Mouse (Mus musculus) CH12.LX (cell line): ENCODE measurements around the gene Clk4. TPM values are rescaled to one million over a fixed set of nuclear protein-coding genes. Genes with fewer than 3 reads are reported as not detected.
A peak's percentile ranks its signal among the peaks of the same experiment; 100 is the strongest.

ENCODE experiments used
- DNase-seq: peaks from one replicate; pipeline ENCODE4 v3.0.0-alpha.2; 2013; ENCODE audit errors: extremely low read depth
- H3K27ac ChIP-seq: 2 replicates; pipeline ENCODE4 v1.5.1; 2012; ENCODE audit warnings: low read depth, mild to moderate bottlenecking, control low read depth, moderate library complexity; ENCODE audit not compliant: insufficient read depth
- H3K27me3 ChIP-seq: replicated peaks from 2 replicates; pipeline ENCODE3; 2012; ENCODE audit warnings: inconsistent platforms
- H3K36me3 ChIP-seq, 2 experiments: replicated peaks in 1 of 2; 2 replicates each; pipeline versions ENCODE3 to v1.6.1; 2012; ENCODE audit warnings: inconsistent platforms in 1 of 2, low read length in 1 of 2, mild to moderate bottlenecking in 1 of 2, mixed read lengths in 1 of 2, moderate library complexity in 1 of 2; ENCODE audit not compliant: control insufficient read depth in 1 of 2, insufficient read depth in 1 of 2
- H3K4me1 ChIP-seq, 2 experiments: 2 replicates each; pipeline ENCODE4 v1.6.1; 2012; ENCODE audit warnings: inconsistent platforms in 1 of 2, moderate library complexity in 1 of 2; ENCODE audit not compliant: insufficient read depth in 2 of 2, control insufficient read depth in 1 of 2
- H3K4me2 ChIP-seq: 2 replicates; pipeline ENCODE4 v1.6.1; 2012; ENCODE audit warnings: low read depth, mild to moderate bottlenecking, control low read depth; ENCODE audit not compliant: poor library complexity, insufficient read depth, severe bottlenecking
- H3K4me3 ChIP-seq, 3 experiments: fragments of 150-350 bp in 1 of 3; sonication (generic) in 1 of 3; replicated peaks in 1 of 3; 2 replicates each; pipeline versions ENCODE3 to v1.5.1; 2011 to 2012; ENCODE audit warnings: low read depth in 2 of 3, low read length in 2 of 3, mild to moderate bottlenecking in 2 of 3, moderate library complexity in 2 of 3, control low read depth in 1 of 3, improper control_type of control experiment in 1 of 3, inconsistent platforms in 1 of 3, mixed read lengths in 1 of 3; ENCODE audit not compliant: poor library complexity in 1 of 3
- H3K79me2 ChIP-seq: replicated peaks from 2 replicates; pipeline ENCODE4 v1.6.1; 2012; ENCODE audit warnings: mild to moderate bottlenecking, moderate library complexity; ENCODE audit not compliant: control insufficient read depth, poor library complexity, insufficient read depth, severe bottlenecking; ENCODE audit errors: extremely low read depth
- H3K9ac ChIP-seq: 2 replicates; pipeline ENCODE4 v1.6.1; 2012; ENCODE audit warnings: low read depth, mild to moderate bottlenecking, control low read depth, moderate library complexity; ENCODE audit not compliant: insufficient read depth
- H3K9me3 ChIP-seq: replicated peaks from 2 replicates; pipeline ENCODE3; 2012; ENCODE audit warnings: low read length, inconsistent platforms, mixed read lengths
- CHD2 ChIP-seq: IDR thresholded peaks from 2 replicates; pipeline ENCODE4 v1.6.1; 2011; ENCODE audit warnings: low read length, improper control_type of control experiment
- CTCF ChIP-seq, 2 experiments: IDR thresholded peaks in 1 of 2; conservative IDR thresholded peaks in 1 of 2; 2 replicates each; pipeline ENCODE4 v1.5.1; 2011 to 2012; ENCODE audit warnings: low read depth in 2 of 2, low read length in 2 of 2, improper control_type of control experiment in 1 of 2, inconsistent platforms in 1 of 2, mild to moderate bottlenecking in 1 of 2, moderate library complexity in 1 of 2
- E2F4 ChIP-seq: IDR thresholded peaks from 2 replicates; pipeline ENCODE4 v1.6.1; 2011; ENCODE audit warnings: low read depth, low read length, improper control_type of control experiment; ENCODE audit not compliant: insufficient replicate concordance
- HCFC1 ChIP-seq: IDR thresholded peaks from 2 replicates; pipeline ENCODE4 v1.6.1; 2012; ENCODE audit warnings: low read depth, mild to moderate bottlenecking, inconsistent platforms, low read length, improper control_type of control experiment
- IRF4 ChIP-seq: IDR thresholded peaks from 2 replicates; pipeline ENCODE4 v1.6.1; 2014; ENCODE audit warnings: low read depth, mild to moderate bottlenecking, inconsistent platforms, low read length, improper control_type of control experiment
- JUND ChIP-seq: conservative IDR thresholded peaks from 2 replicates; pipeline ENCODE4 v1.6.1; 2011; ENCODE audit warnings: low read depth, low read length, improper control_type of control experiment
- MAX ChIP-seq: IDR thresholded peaks from 2 replicates; pipeline ENCODE4 v1.6.1; 2011; ENCODE audit warnings: low read length, improper control_type of control experiment
- MXI1 ChIP-seq: IDR thresholded peaks from 2 replicates; pipeline ENCODE4 v1.6.1; 2011; ENCODE audit warnings: mild to moderate bottlenecking, low read depth, low read length, improper control_type of control experiment
- POLR2A ChIP-seq: IDR thresholded peaks from 2 replicates; pipeline ENCODE4 v1.6.1; 2011; ENCODE audit warnings: low read depth, mild to moderate bottlenecking, improper control_type of control experiment, low read length
- POLR2AphosphoS2 ChIP-seq: IDR thresholded peaks from 2 replicates; pipeline ENCODE4 v1.6.1; 2011; ENCODE audit warnings: low read depth, low read length, improper control_type of control experiment
- RAD21 ChIP-seq: IDR thresholded peaks from 2 replicates; pipeline ENCODE4 v1.6.1; 2011; ENCODE audit warnings: low read depth, mild to moderate bottlenecking, low read length, improper control_type of control experiment, moderate library complexity
- SIN3A ChIP-seq: IDR thresholded peaks from 2 replicates; pipeline ENCODE4 v1.6.1; 2012; ENCODE audit warnings: low read length, improper control_type of control experiment, inconsistent platforms
- UBTF ChIP-seq: IDR thresholded peaks from 2 replicates; pipeline ENCODE4 v1.6.1; 2012; ENCODE audit warnings: low read depth, mild to moderate bottlenecking, inconsistent platforms, low read length, improper control_type of control experiment, moderate library complexity
- USF1 ChIP-seq: IDR thresholded peaks from 2 replicates; pipeline ENCODE4 v1.6.1; 2014; ENCODE audit warnings: low read depth, mild to moderate bottlenecking, inconsistent platforms, low read length, improper control_type of control experiment
- USF2 ChIP-seq: conservative IDR thresholded peaks from 2 replicates; pipeline ENCODE4 v1.6.1; 2011; ENCODE audit warnings: low read depth, low read length, improper control_type of control experiment
- ZKSCAN1 ChIP-seq: IDR thresholded peaks from 2 replicates; pipeline ENCODE4 v1.6.1; 2012; ENCODE audit warnings: low read depth, inconsistent platforms, low read length, improper control_type of control experiment, borderline replicate concordance
- ZNF384 ChIP-seq: IDR thresholded peaks from 2 replicates; pipeline ENCODE4 v1.6.1; 2012; ENCODE audit warnings: low read depth, low read length, improper control_type of control experiment, inconsistent platforms
- dilution Hi-C: fragments of 300-500 bp; cut with MboI; formaldehyde crosslinking; loops from 2 replicates; pipeline ENCODE4 v1.14.3; 2020; ENCODE audit warnings: low sequenced_read_pairs; ENCODE audit not compliant: extremely low pct_unique_long_range_greater_than_20kb, extremely low pct_ligation_motif_present
- in situ Hi-C: fragments of 300-500 bp; cut with MboI; formaldehyde crosslinking; loops from 3 replicates; pipeline ENCODE4 v1.14.3; 2019; ENCODE audit warnings: low sequenced_read_pairs, low pct_ligation_motif_present, low pct_unique_long_range_greater_than_20kb, mixed read lengths
- polyA plus RNA-seq: library from polyadenylated mRNA; unstranded; fragments of >175 nt; gene quantifications from 2 replicates; pipeline ENCODE4 v1.2.1, GENCODE M21; 2012; ENCODE audit warnings: low read depth; ENCODE audit not compliant: insufficient read length
- total RNA-seq, 2 experiments: library from RNA; depleted of rRNA; stranded (reverse); fragments of 300-350 nt in 1 of 2; fragments of >200 nt in 1 of 2; gene quantifications; 2 replicates each; pipeline ENCODE4 v1.2.3; 2012 to 2014

Clk4 gene
- 70.5 and 72.2 TPM in 2 replicates for total RNA-seq (2012; rRNA removed)
- total RNA-seq (2014; rRNA removed) = 93.4 and 105 TPM in 2 replicates
- 64.1 and 70.8 TPM in 2 replicates for polyA plus RNA-seq

GRCm38 (mm10) chr11:51261680-51262219 is at the start of gene Clk4:
TSS of gene Clk4 (plus strand) at chr11:51261730.
- Histone ChIP-seq H3K4me1 (peaks cover 0 to 13% of the 10 kb centered on the region in 2 experiments; a peak in 2 of 4 replicates), H3K4me2 (peak within 1 kb of the TSS; percentile 80), H3K9ac (peak within 1 kb of the TSS; percentile 73), H3K9me3 (no peaks in the 10 kb centered on the region), H3K27ac (peak within 1 kb of the TSS; percentile 19; the same call in 1 of the 2 replicates), H3K4me3 (peak within 1 kb of the TSS; percentile 55 to 94 (median 63)), H3K79me2 (peaks cover 36% of the 10 kb centered on the region), H3K27me3 (peaks cover 20% of the 10 kb centered on the region), H3K36me3 (peaks cover 2 to 10% of the 10 kb centered on the region in 2 experiments)
- TF ChIP-seq POLR2AphosphoS2 (no peak), MAX (no peak), IRF4 (no peak), SIN3A (no peak), CHD2 (no peak), USF1 (no peak), ZNF384 (no peak), ZKSCAN1 (no peak), JUND (no peak)
- dilution Hi-C loops (no loop called here), in situ Hi-C loops (loop anchor here (25.0 kb wide), 1 partner anchor 451 kb away; no protein-coding TSS in a partner anchor)
- no peak for DNase-seq

GRCm38 (mm10) chr11:51214021-51214420 is 47.5 kb upstream of the Clk4 start:
- DNase-seq = peak; percentile 29
- TF ChIP-seq POLR2A = no peak
- TF ChIP-seq SIN3A = no peak
- TF ChIP-seq USF2 = no peak
- peak; percentile 1 for TF ChIP-seq RAD21
- peak; percentile 14 to 50; a peak in 2 of 4 replicates for TF ChIP-seq CTCF (conservative IDR thresholded peaks at IDR 0.05 in 1 of 2, IDR thresholded peaks at IDR 0.05 in 1 of 2; ENCODE audit: low read depth in 2 of 2, low read length in 2 of 2)
- TF ChIP-seq UBTF = no peak
- no peak for TF ChIP-seq E2F4
- no peak for TF ChIP-seq MXI1
- TF ChIP-seq USF1 = no peak
- TF ChIP-seq HCFC1 = no peak
- Histone ChIP-seq H3K27ac (no peak overlapping the region), H3K4me2 (no peak overlapping the region), H3K36me3 (peaks cover 15 to 60% of the 10 kb centered on the region in 2 experiments), H3K9me3 (no peaks in the 10 kb centered on the region), H3K4me3 (no peak overlapping the region), H3K79me2 (no peaks in the 10 kb centered on the region), H3K9ac (no peak overlapping the region), H3K4me1 (peaks cover 2 to 11% of the 10 kb centered on the region in 2 experiments; a peak in 3 of 4 replicates), H3K27me3 (no peaks in the 10 kb centered on the region)
- in situ Hi-C loops (no loop called here), dilution Hi-C loops (no loop called here)
